Mouse (Mus musculus) adrenal gland, postnatal 10 days (tissue): ENCODE results near the gene Dennd2d. TPM values are rescaled to one million over a fixed set of nuclear protein-coding genes. Genes with fewer than 3 reads are reported as not detected.

ENCODE experiments used
- DNase-seq: peaks from one replicate; pipeline ENCODE4 v3.0.0; 2021; ENCODE audit warnings: mixed read lengths
- total RNA-seq, 2 experiments: library from RNA; stranded (reverse); gene quantifications; 2 replicates each; pipeline ENCODE4 v1.2.3; 2021

The Dennd2d gene
- total RNA-seq, 2 experiments from 2014 or later = 4.7 to 5.0 TPM

DNA sequence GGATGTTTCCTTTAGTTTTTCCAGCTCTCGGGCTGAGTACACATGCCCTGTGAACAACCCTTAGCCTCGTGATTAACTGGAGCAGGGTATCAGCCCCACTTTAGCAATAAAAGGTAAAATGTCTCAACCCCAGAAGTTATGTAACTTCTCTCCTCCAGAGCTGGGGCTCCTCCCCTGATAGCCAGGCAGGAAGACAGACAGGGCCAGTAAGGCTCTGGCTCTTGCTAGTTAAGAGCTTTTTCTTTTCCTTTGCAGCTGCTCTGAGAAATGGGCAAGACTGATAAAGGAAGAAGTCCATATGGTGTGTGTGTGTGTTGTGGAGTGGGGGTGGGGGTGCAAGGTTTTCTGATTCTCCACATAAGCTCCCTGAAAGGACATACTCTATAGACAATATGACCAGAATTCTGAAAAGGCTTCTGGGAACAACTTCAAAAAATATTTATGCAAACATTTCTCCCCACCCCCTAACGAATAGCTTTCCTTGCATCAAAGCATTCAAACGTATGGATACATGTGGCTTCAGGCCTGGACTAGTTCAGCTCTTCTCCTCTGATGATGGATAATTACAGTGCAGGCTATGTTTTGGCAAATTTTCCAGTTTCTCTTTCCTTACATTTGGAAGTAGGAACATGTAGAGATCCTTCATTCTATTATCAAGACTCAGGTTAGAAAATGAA, 14.0 kb downstream of the Dennd2d start:
- DNase-seq = no peak

DNA sequence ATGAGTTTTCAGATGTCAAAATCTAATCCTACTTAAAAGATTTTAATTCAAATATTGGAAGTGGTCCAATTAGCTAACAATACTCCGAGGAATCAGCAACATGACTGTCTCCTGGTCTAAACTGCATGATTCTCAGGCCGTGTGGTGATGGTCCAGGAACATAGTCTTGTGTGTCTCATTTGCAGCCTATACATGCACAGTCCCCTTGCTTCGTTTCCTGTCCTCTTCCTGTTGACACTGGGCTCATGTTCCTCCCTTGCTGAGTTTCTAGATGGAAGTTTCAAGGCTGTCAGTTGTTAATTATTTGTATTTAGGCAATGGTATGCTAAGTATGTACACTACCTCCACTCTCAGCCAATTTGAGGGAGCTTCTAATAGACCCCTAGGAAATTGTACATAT, 14.8 kb downstream of the Dennd2d start:
- no peak for DNase-seq

DNA sequence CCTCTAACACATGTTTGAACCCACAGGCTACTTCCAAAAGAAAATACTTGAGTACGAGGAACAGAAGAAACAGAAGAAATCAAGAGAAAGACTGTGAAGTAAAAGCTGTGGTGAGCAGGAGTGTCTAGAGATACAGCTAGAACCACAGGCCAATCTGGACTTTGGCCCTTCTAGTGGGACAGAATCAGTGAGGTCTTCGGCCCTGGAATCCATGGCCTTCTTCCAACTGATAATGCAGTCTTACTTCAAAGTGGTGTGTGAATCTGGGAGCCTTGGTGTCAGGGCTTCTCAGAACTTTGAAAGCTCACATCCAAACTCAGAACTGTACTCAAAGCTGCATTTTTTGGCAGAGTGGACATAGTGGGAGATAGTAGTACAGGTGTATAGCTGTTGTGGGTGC, 18.3 kb downstream of the Dennd2d start:
- no peak for DNase-seq

- DNase-seq = no peak
These were observed 20.7 kb downstream of the Dennd2d start for GRCm38 (mm10) chr3:106502892-106503291.

- DNase-seq = no peak
These were observed 28.5 kb downstream of the Dennd2d start for GRCm38 (mm10) chr3:106510669-106511068.

GRCm38 (mm10) chr3:106515016-106515415, 32.8 kb downstream of the Dennd2d start:
- DNase-seq = no peak

GRCm38 (mm10) chr3:106522730-106523129, 40.5 kb downstream of the Dennd2d start:
- DNase-seq = no peak

DNA sequence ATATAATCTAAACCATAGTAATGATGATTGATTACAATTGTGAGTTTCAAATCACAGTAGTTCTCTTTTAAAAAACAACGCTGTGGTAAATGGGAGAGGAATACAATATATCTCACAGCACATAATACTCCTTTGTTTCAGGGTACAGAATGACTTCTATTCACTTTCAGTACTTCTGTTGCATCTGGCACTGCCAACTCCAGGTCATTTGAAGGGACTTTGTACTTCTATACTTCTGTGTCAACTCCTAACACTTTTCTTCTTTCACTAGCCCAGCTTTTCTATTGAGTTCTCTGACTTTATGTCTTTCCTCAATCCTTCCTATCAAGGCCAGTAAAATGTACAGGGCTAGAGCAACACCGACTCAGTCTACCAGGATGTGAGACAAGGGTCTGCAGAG, 44.2 kb downstream of the Dennd2d start:
- DNase-seq = no peak

DNA sequence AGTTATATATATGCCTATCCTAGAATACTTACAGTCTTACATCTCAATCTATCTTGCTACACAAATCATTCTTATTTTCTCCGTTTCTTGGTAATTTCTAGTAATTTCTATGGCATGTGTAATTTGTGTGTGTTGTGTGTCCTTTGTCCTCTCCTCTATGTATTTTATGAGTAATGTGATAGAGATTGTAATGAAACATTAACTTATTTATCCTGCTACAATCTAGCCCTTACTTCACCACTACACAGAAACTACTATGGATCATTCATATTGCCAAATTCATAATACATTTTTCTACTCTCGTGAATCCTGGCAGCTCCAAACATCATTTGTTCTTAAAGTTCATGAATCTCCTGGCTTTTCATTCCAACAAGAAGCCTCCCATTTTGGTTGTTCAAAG, 45.8 kb downstream of the Dennd2d start:
- DNase-seq = no peak

- no peak for DNase-seq
These were observed 51.1 kb downstream of the Dennd2d start for GRCm38 (mm10) chr3:106533277-106533676.

GRCm38 (mm10) chr3:106544721-106545316, 62.6 kb downstream of the Dennd2d start:
- no peak for DNase-seq

- peak; percentile 93 for DNase-seq
These were observed 65.1 kb downstream of the Dennd2d start, which contains the start of the genes Dram2 and Cept1 for GRCm38 (mm10) chr3:106547171-106547923. TSS of gene Dram2 (plus strand) at chr3:106547798. TSS of gene Cept1 (minus strand) at chr3:106547802.

- DNase-seq = peak; percentile 53
These were observed 65.8 kb downstream of the Dennd2d start for GRCm38 (mm10) chr3:106547924-106548539.

DNA sequence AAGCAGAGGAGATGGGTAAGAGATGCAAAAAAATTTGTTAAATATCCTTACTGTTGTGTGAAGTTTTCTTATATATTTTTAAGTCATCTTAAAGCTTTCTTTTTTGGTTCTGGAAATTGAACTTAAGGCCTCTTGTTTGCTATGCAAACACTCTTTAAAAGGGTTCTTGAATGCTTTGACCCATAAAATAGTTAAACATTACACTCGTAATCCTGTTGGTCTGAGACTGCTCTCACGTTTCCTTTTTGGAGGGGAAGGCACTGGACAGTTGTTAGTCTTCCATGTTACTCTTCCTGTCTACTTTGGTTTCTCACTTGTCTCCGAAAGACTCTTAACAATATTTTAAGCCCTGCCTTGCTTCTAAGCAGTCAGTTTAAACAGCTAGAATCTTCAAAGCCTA, 66.8 kb downstream of the Dennd2d start:
- DNase-seq = no peak

Other genes with a start within 250 kb of the Dennd2d start
- not detected for gene Chil6, start 76.2 kb upstream of the Dennd2d start, total RNA-seq
- 100 to 1,000 TPM in 1 of 2 experiments, 10 to 100 TPM in 1; 95.2 to 101 TPM for gene Dram2, start 65.4 kb downstream of the Dennd2d start, total RNA-seq
- gene Cept1, start 65.4 kb downstream of the Dennd2d start, total RNA-seq = 10 to 100 TPM; 37.7 to 38.8 TPM
- 10 to 100 TPM; 14.5 to 18.5 TPM for gene Lrif1, start 202.6 kb downstream of the Dennd2d start, total RNA-seq